Mouse (Mus musculus): ENCODE measurements around the gene Junb.

DNA sequence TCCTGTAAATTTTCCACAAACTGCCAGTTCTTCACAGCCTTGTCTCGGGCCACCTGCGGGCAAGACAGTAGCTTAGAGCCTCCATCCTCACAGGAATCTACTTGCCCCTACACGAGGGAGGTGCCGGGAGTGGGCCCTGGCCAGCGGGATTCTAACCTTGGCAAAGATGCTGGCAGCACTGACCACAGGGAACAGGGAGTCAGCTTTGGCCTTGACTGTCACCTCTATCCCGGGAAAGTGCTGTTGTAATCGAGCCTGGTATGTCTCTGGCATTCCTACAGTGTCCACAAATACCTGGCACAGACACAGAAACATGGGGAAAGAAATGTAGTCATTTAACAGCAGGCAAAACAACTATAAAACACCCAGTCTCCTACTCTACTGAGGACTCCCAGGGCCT is 18.7 kb downstream of the Junb start:
- no peak for TF ChIP-seq CTCF (conservative IDR thresholded peaks at IDR 0.05; ENCODE audit: low read length)
- TF ChIP-seq POU5F1 (IDR thresholded peaks at IDR 0.05; ENCODE audit: borderline replicate concordance, low read length): no peak
- TF ChIP-seq NANOG (IDR thresholded peaks at IDR 0.05; ENCODE audit: borderline replicate concordance, low read length): no peak

All from E14TG2a.4 (cell line).